Mouse (Mus musculus): ENCODE data around the gene Cfdp1. TPM values are rescaled to one million over a fixed set of nuclear protein-coding genes. Genes with fewer than 3 reads are reported as not detected.
A peak's percentile ranks its signal among the peaks of the same experiment; 100 is the strongest.
"Not testable (repeated sequence)": the region's sequence is repeated elsewhere in the genome, so short reads cannot be mapped to it uniquely, and the experiment has no call there.

Gene Cfdp1
- polyA plus RNA-seq, 1 experiment from 2014 or later = 89.5 TPM

GRCm38 (mm10) chr8:111865857-111866256, 11.8 kb upstream of the Cfdp1 start:
- no peak overlapping the region for H3K4me2 ChIP-seq (replicated peaks; ENCODE audit: low read depth)
- WGBS = 83% methylated on average over 6 of the region's 6 CpGs
- no peak overlapping the region for H3K9ac ChIP-seq (ENCODE audit: low read depth, low read length)
- TF ChIP-seq CTCF (IDR thresholded peaks at IDR 0.05; ENCODE audit: low read depth) = no peak
- H3K4me1 ChIP-seq (replicated peaks; ENCODE audit: control insufficient read depth, insufficient read depth, low read length) = no peaks in the 10 kb centered on the region
- no peak for ATAC-seq
- no peak overlapping the region for H3K4me3 ChIP-seq (ENCODE audit: low read depth, low read length)
- H3K27ac ChIP-seq (ENCODE audit: low read depth, low read length) = no peak overlapping the region
- peaks cover 4% of the 10 kb centered on the region; the same call in 1 of the 2 replicates for H3K36me3 ChIP-seq (ENCODE audit: control insufficient read depth, insufficient read depth)
- H3K27me3 ChIP-seq (replicated peaks; ENCODE audit: control insufficient read depth, insufficient read depth, low read length) = no peaks in the 10 kb centered on the region
- H3K9me3 ChIP-seq (ENCODE audit: control insufficient read depth) = no peaks in the 10 kb centered on the region

DNA sequence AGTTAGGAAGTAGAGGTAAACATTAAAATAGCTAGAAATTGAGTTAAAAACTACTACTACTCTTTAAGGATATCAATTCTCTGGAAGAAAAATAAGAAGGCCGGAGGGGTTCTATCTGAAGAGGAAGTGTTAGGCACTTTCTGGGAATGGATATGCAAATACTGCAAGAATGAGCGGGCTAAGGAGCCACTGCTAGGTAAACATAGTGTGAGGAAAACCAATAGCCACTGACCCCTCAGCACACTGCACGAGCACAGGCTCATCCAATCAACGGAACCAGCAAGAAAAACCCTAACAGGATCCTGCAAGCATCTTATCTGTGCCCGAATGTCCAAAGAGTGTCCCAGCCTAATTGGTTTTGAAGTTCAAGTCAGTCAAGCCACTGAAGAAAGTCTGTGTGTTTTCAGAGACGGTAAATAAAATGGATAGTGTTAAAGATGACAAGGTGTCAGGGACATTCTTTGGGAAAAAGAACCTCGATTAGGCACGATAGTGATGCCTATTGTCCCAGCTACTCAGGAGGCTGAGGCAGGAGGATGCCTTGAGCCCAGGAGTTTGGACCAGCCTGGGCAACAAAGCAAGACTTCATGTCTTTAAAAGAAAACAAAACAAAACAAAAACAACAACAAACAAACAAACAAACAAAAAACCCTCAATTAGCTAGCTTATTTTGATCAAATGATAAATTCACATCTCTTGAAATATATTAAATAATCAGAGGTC, 11.2 kb upstream of the Cfdp1 start:
- Histone ChIP-seq H3K27me3 (replicated peaks; ENCODE audit: control insufficient read depth, insufficient read depth, low read length) (no peaks in the 10 kb centered on the region), H3K4me1 (replicated peaks; ENCODE audit: control insufficient read depth, insufficient read depth, low read length) (no peaks in the 10 kb centered on the region), H3K9ac (ENCODE audit: low read depth, low read length) (no peak overlapping the region), H3K27ac (ENCODE audit: low read depth, low read length) (no peak overlapping the region), H3K36me3 (ENCODE audit: control insufficient read depth, insufficient read depth) (peaks cover 4% of the 10 kb centered on the region; the same call in 1 of the 2 replicates), H3K4me3 (ENCODE audit: low read depth, low read length) (no peak overlapping the region), H3K9me3 (ENCODE audit: control insufficient read depth) (no peaks in the 10 kb centered on the region), H3K4me2 (replicated peaks; ENCODE audit: low read depth) (no peak overlapping the region)
- WGBS = 66% methylated on average over 8 of the region's 8 CpGs
- peak; percentile 31; the same call in 1 of the 2 replicates for ATAC-seq
- no peak for TF ChIP-seq CTCF (IDR thresholded peaks at IDR 0.05; ENCODE audit: low read depth)

- WGBS = 50% methylated on average over 8 of the region's 8 CpGs
- Histone ChIP-seq H3K36me3 (ENCODE audit: control insufficient read depth, insufficient read depth) (peaks cover 4% of the 10 kb centered on the region; the same call in 1 of the 2 replicates), H3K9me3 (ENCODE audit: control insufficient read depth) (no peaks in the 10 kb centered on the region), H3K27me3 (replicated peaks; ENCODE audit: control insufficient read depth, insufficient read depth, low read length) (no peaks in the 10 kb centered on the region), H3K4me1 (replicated peaks; ENCODE audit: control insufficient read depth, insufficient read depth, low read length) (no peaks in the 10 kb centered on the region), H3K4me3 (ENCODE audit: low read depth, low read length) (no peak overlapping the region), H3K4me2 (replicated peaks; ENCODE audit: low read depth) (no peak overlapping the region), H3K27ac (ENCODE audit: low read depth, low read length) (no peak overlapping the region), H3K9ac (ENCODE audit: low read depth, low read length) (no peak overlapping the region)
- no peak for ATAC-seq
- TF ChIP-seq CTCF (IDR thresholded peaks at IDR 0.05; ENCODE audit: low read depth) = no peak
These were observed 10.6 kb upstream of the Cfdp1 start for GRCm38 (mm10) chr8:111864648-111865047.

GRCm38 (mm10) chr8:111863280-111863679, 9.2 kb upstream of the Cfdp1 start:
- TF ChIP-seq CTCF (IDR thresholded peaks at IDR 0.05; ENCODE audit: low read depth) = no peak
- Histone ChIP-seq H3K27ac (ENCODE audit: low read depth, low read length) (no peak overlapping the region), H3K9ac (ENCODE audit: low read depth, low read length) (no peak overlapping the region), H3K9me3 (ENCODE audit: control insufficient read depth) (no peaks in the 10 kb centered on the region), H3K4me3 (ENCODE audit: low read depth, low read length) (no peak overlapping the region), H3K36me3 (ENCODE audit: control insufficient read depth, insufficient read depth) (peaks cover 4% of the 10 kb centered on the region; the same call in 1 of the 2 replicates), H3K27me3 (replicated peaks; ENCODE audit: control insufficient read depth, insufficient read depth, low read length) (no peaks in the 10 kb centered on the region), H3K4me1 (replicated peaks; ENCODE audit: control insufficient read depth, insufficient read depth, low read length) (no peaks in the 10 kb centered on the region), H3K4me2 (replicated peaks; ENCODE audit: low read depth) (no peak overlapping the region)
- WGBS = 83% methylated on average over 4 of the region's 4 CpGs
- no peak for ATAC-seq

DNA sequence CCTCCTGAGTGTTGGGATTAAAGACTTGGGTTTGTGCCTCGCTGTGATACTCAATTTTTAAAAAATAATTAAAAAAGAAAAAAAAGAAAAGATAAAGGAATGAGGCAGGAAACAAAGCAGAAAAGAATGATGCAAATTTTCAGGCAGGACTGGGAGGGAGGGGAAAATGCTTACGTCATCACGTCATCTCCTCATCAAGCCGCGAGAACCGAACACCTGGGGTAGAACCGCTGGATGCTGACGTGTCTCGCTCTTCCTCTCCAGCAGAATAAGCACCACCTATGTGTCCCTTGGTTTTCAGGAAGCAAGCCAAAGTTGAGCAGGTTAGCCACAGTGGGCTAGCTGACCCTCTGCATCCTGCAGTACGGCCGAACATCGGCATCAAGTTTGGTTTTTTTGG, 1.9 kb upstream of the Cfdp1 start:
- 86% methylated on average over 12 of the region's 12 CpGs for WGBS
- H3K27ac ChIP-seq (ENCODE audit: low read depth, low read length) = no peak overlapping the region
- no peak overlapping the region for H3K4me2 ChIP-seq (replicated peaks; ENCODE audit: low read depth)
- no peak overlapping the region for H3K4me3 ChIP-seq (ENCODE audit: low read depth, low read length)
- no peak for TF ChIP-seq CTCF (IDR thresholded peaks at IDR 0.05; ENCODE audit: low read depth)
- H3K36me3 ChIP-seq (ENCODE audit: control insufficient read depth, insufficient read depth) = no peaks in the 10 kb centered on the region
- ATAC-seq = no peak
- H3K4me1 ChIP-seq (replicated peaks; ENCODE audit: control insufficient read depth, insufficient read depth, low read length) = no peaks in the 10 kb centered on the region
- no peaks in the 10 kb centered on the region for H3K27me3 ChIP-seq (replicated peaks; ENCODE audit: control insufficient read depth, insufficient read depth, low read length)
- no peaks in the 10 kb centered on the region for H3K9me3 ChIP-seq (ENCODE audit: control insufficient read depth)
- H3K9ac ChIP-seq (ENCODE audit: low read depth, low read length) = no peak overlapping the region

DNA sequence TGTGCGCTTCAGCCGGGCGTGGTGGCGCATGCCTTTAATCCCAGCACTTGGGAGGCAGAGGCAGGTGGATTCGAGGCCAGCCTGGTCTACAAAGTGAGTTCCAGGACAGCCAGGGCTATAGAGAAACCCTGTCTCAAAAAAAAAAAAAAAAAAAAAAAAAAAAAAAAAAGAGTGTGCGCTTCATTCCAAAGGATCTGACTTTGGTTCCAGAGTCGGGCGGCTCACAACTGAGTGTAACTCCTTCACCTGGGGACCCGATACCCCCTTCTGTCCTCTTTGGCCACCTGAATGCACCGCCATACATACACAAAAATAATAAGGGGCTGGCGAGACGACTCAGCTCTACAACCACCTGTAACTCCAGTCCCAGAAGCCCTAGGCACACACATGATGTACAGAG, 872 bp downstream of the Cfdp1 start:
- H3K36me3 ChIP-seq (ENCODE audit: control insufficient read depth, insufficient read depth); H3K27me3 ChIP-seq (replicated peaks; ENCODE audit: control insufficient read depth, insufficient read depth, low read length); ATAC-seq; H3K4me1 ChIP-seq (replicated peaks; ENCODE audit: control insufficient read depth, insufficient read depth, low read length); H3K27ac ChIP-seq (ENCODE audit: low read depth, low read length); H3K9me3 ChIP-seq (ENCODE audit: control insufficient read depth): not testable (repeated sequence)
- 45% methylated on average over 12 of the region's 12 CpGs for WGBS
- Histone ChIP-seq H3K4me2 (replicated peaks; ENCODE audit: low read depth) (peak overlapping the region; percentile 86), H3K4me3 (ENCODE audit: low read depth, low read length) (peak overlapping the region; percentile 70), H3K9ac (ENCODE audit: low read depth, low read length) (peak overlapping the region; percentile 64; the same call in 1 of the 2 replicates)

Data from intestine, postnatal 0 days (tissue).